Comparison of ENCODE assay signal across 17 mouse cellular contexts in the genomic region with DNA sequence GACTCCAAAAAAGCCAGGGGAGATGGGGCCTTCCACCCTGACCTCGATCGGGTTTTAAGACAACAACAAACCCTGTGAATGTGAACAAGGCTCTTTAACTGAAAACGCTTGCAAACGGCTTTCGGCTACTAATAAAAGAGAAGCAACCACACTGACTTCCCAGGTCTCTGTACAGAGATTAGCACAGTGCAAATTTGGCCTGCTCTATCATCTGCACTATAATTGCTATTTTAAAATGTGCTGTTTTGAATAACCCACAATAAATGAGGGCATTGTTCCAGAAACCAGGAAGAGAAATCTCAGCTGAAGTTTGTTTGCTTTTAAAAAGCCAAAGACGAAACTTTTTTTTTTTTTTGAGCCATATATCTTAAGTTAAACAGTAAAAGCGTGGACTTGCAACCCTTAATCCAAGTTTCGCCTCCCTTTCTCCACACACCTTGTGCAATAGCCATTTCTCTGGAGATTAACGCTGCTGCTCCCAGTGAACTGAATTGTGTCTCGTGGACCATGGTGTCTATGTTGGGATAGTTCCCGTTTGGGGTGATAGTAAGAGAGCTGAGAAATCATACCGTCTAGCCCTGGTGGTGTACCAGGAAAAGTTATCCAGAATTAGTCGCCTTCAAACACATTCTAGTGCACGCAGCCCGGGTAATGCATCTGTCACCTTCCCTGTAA.
"Had no signal": no experiment of that assay in that cellular context is flagged by ENCODE, and none has a peak within 500 bp of the region (broad histone marks: within the 10 kb centered on the region; RNA-seq: fewer than 3 reads in every experiment).

No protein-coding gene starts in this region.

- H3K9me3 ChIP-seq: limb, embryonic 13.5 days; megakaryocyte, embryonic 14.5 days; midbrain, embryonic 15.5 days; neural tube, embryonic 13.5 days had no signal

- H3K36me3 ChIP-seq: limb, embryonic 13.5 days; midbrain, embryonic 15.5 days; neural tube, embryonic 13.5 days had no signal

- H3K4me2 ChIP-seq: limb, embryonic 13.5 days; midbrain, embryonic 11.5 days; midbrain, embryonic 15.5 days; neural tube, embryonic 13.5 days had no signal

- H3K9ac ChIP-seq: limb, embryonic 13.5 days; liver, embryonic 14.5 days; midbrain, embryonic 15.5 days; neural tube, embryonic 13.5 days had no signal

- H3K4me3 ChIP-seq: limb, embryonic 13.5 days; megakaryocyte, embryonic 14.5 days; midbrain, embryonic 15.5 days; neural tube, embryonic 13.5 days had no signal

- ATAC-seq: inflammation-experienced regulatory T-cells, adult 6 months; midbrain, embryonic 15.5 days had no signal

- H3K27ac ChIP-seq: kidney, postnatal 0 days; limb, embryonic 13.5 days; liver, embryonic 14.5 days; midbrain, embryonic 15.5 days; neural tube, embryonic 13.5 days had no signal

- H3K27me3 ChIP-seq: limb, embryonic 13.5 days; midbrain, embryonic 15.5 days; neural tube, embryonic 13.5 days had no signal

- DNase-seq: kidney, adult 8-10 months; kidney, postnatal 36 days; left cerebral cortex, postnatal 4 days; lung, adult 18-20 months; lung, postnatal 4 days; right cerebral cortex, adult 18-20 months; right cerebral cortex, postnatal 25 days; thymus, adult 18-20 months; thymus, postnatal 14 days had no signal

- H3K4me1 ChIP-seq: megakaryocyte, embryonic 14.5 days; midbrain, embryonic 15.5 days had no signal
